Mouse (Mus musculus) inflammation-experienced regulatory T-cells (primary cell): ENCODE results near the gene Gm5447. TPM values are rescaled to one million over a fixed set of nuclear protein-coding genes. Genes with fewer than 3 reads are reported as not detected.

Experiments used
- polyA plus RNA-seq, 2 experiments: library from polyadenylated mRNA; unstranded; fragments of 100-300 nt; shearing (Covaris generic); gene quantifications; one replicate each; pipeline ENCODE4 v1.2.1; 2017

The Gm5447 gene
- polyA plus RNA-seq = under 1 TPM in 1 of 2 experiments, not detected in 1; 0.83 TPM

GRCm38 (mm10) chr13:30973501-30974246, at the start of gene Gm5447, which contains the start of gene Exoc2:
Gm5447 (plus strand) TSS chr13:30974204.
Exoc2 (minus strand) TSS chr13:30974093.

GRCm38 (mm10) chr13:30947540-30947939, 26.5 kb upstream of the Gm5447 start, which contains the start of gene Hus1b:
Hus1b (minus strand) TSS chr13:30947759.

Other genes starting within 250 kb of the Gm5447 start
- gene Irf4, start 225.0 kb upstream of the Gm5447 start, polyA plus RNA-seq = 10 to 100 TPM in 1 of 2 experiments, 1 to 10 TPM in 1; 6.2 to 26.0 TPM
- not detected for gene Hus1b, start 26.4 kb upstream of the Gm5447 start, polyA plus RNA-seq
- 10 to 100 TPM; 78.2 to 84.9 TPM for gene Exoc2, start 111 bp upstream of the Gm5447 start, polyA plus RNA-seq